ENCODE assay signal across 32 mouse cellular contexts in the genomic region with DNA sequence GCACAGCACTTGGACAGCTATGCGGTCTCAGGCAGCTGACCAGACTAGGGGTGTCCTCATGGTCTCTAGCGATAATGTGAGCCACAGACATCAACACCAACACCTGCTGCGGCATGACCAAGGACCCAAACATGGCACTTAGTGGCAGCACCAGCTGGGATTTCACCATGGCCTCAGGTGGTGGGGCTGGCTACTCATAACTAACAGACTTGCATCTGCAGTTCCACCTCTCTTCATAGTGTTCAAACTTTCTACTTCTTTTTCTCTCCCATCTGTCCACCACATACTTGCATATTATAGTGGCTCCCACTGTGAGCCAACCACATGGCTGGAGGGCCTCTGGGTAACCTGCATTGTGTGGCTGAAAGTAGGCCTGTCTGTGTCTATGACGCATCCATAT. TPM values are rescaled to one million over a fixed set of nuclear protein-coding genes. Genes with fewer than 3 reads are reported as not detected.
"Had no signal": no experiment of that assay in that cellular context is flagged by ENCODE, and none has a peak within 500 bp of the region (broad histone marks: within the 10 kb centered on the region; RNA-seq: fewer than 3 reads in every experiment).

No protein-coding gene starts in this region.

- H3K9me3 ChIP-seq: limb, embryonic 10.5 days; limb, embryonic 12.5 days; limb, embryonic 13.5 days; limb, embryonic 15.5 days; liver, embryonic 12.5 days; liver, embryonic 13.5 days; liver, embryonic 15.5 days; lung, embryonic 15.5 days; megakaryocyte, embryonic 14.5 days; midbrain, embryonic 10.5 days; midbrain, embryonic 12.5 days; midbrain, embryonic 13.5 days; midbrain, embryonic 15.5 days had no signal

- DNase-seq: left cerebral cortex, postnatal 4 days; liver; liver, embryonic 13.5 days; liver, postnatal 0 days; lung, adult 18-20 months; lung, adult 2 months; lung, embryonic 14.5 days; lung, postnatal 10 days; lung, postnatal 14 days; lung, postnatal 36 days; lung, postnatal 4 days; midbrain, embryonic 14.5 days had no signal

- H3K27ac ChIP-seq: left cerebral cortex, adult 2 months; limb, embryonic 10.5 days; limb, embryonic 12.5 days; limb, embryonic 13.5 days; limb, embryonic 15.5 days; liver, embryonic 12.5 days; liver, embryonic 13.5 days; liver, embryonic 14.5 days; liver, embryonic 15.5 days; lung, embryonic 15.5 days; macrophage; midbrain, embryonic 10.5 days; midbrain, embryonic 12.5 days; midbrain, embryonic 13.5 days; midbrain, embryonic 15.5 days had no signal

- H3K4me1 ChIP-seq: limb, embryonic 10.5 days; limb, embryonic 12.5 days; limb, embryonic 13.5 days; limb, embryonic 15.5 days; lung, embryonic 15.5 days; midbrain, embryonic 12.5 days; midbrain, embryonic 13.5 days; midbrain, embryonic 15.5 days had no signal

- H3K9ac ChIP-seq: limb, embryonic 12.5 days; limb, embryonic 13.5 days; limb, embryonic 15.5 days; liver, embryonic 12.5 days; liver, embryonic 13.5 days; liver, embryonic 14.5 days; liver, embryonic 15.5 days; liver, postnatal 0 days; lung, embryonic 14.5 days; lung, embryonic 15.5 days; midbrain, embryonic 12.5 days; midbrain, embryonic 13.5 days; midbrain, embryonic 15.5 days had no signal

- H3K4me3 ChIP-seq: left cerebral cortex, adult 2 months; limb, embryonic 10.5 days; limb, embryonic 12.5 days; limb, embryonic 13.5 days; limb, embryonic 15.5 days; liver, embryonic 12.5 days; liver, embryonic 13.5 days; liver, embryonic 15.5 days; lung, embryonic 15.5 days; megakaryocyte, embryonic 14.5 days; midbrain, embryonic 10.5 days; midbrain, embryonic 12.5 days; midbrain, embryonic 13.5 days; midbrain, embryonic 15.5 days had no signal

- H3K27me3 ChIP-seq: limb, embryonic 12.5 days; limb, embryonic 13.5 days; limb, embryonic 15.5 days; liver, embryonic 13.5 days; liver, embryonic 15.5 days; lung, embryonic 15.5 days; midbrain, embryonic 12.5 days; midbrain, embryonic 13.5 days; midbrain, embryonic 15.5 days had no signal

- H3K4me2 ChIP-seq: limb, embryonic 12.5 days; limb, embryonic 13.5 days; limb, embryonic 15.5 days; liver, embryonic 11.5 days; liver, embryonic 12.5 days; liver, embryonic 13.5 days; liver, embryonic 15.5 days; lung, embryonic 14.5 days; lung, embryonic 15.5 days; midbrain, embryonic 12.5 days; midbrain, embryonic 13.5 days; midbrain, embryonic 15.5 days had no signal

- H3K36me3 ChIP-seq: limb, embryonic 10.5 days; limb, embryonic 12.5 days; limb, embryonic 13.5 days; limb, embryonic 15.5 days; liver, embryonic 12.5 days; liver, embryonic 13.5 days; liver, embryonic 15.5 days; lung, embryonic 15.5 days; midbrain, embryonic 10.5 days; midbrain, embryonic 12.5 days; midbrain, embryonic 13.5 days; midbrain, embryonic 15.5 days had no signal

- ATAC-seq: liver, embryonic 12.5 days; liver, postnatal 0 days; lung, postnatal 0 days; midbrain, embryonic 13.5 days; midbrain, embryonic 15.5 days; midbrain, embryonic 16.5 days had no signal

RNA-seq across cellular contexts. Expression of a gene that starts 46.2 kb away (rescaled TPM):
- total RNA-seq: megakaryocyte, adult 5-6 weeks; monocyte, adult 5-6 weeks had no signal
